Mouse (Mus musculus) thymus, adult 18-20 months (tissue): Measurements from ENCODE around the gene Cmtm1.
"Not testable (repeated sequence)": the region's sequence is repeated elsewhere in the genome, so short reads cannot be mapped to it uniquely, and the experiment has no call there.

ENCODE experiments used
- DNase-seq, 2 experiments: peaks; one replicate each; pipeline ENCODE4 v3.0.0; 2022; ENCODE audit warnings: mixed read lengths in 2 of 2

Cmtm1 gene

GRCm38 (mm10) chr8:104313311-104313710 lies 3.4 kb upstream of the Cmtm1 start:
- no peak for DNase-seq

- not testable (repeated sequence) for DNase-seq
Observed at GRCm38 (mm10) chr8:104312023-104312422, 2.1 kb upstream of the Cmtm1 start.

- DNase-seq = not testable (repeated sequence)
Observed at GRCm38 (mm10) chr8:104308341-104308740, 1.6 kb downstream of the Cmtm1 start.

GRCm38 (mm10) chr8:104304962-104305361 lies 5.0 kb downstream of the Cmtm1 start:
- no peak for DNase-seq

- DNase-seq = not testable (repeated sequence)
Observed at GRCm38 (mm10) chr8:104302536-104302935, 7.4 kb downstream of the Cmtm1 start.

GRCm38 (mm10) chr8:104301577-104301976 lies 8.4 kb downstream of the Cmtm1 start:
- not testable (repeated sequence) for DNase-seq

- DNase-seq = no peak
Observed at GRCm38 (mm10) chr8:104294396-104294795, 15.5 kb downstream of the Cmtm1 start.

GRCm38 (mm10) chr8:104293081-104293480 lies 16.9 kb downstream of the Cmtm1 start, which contains the start of gene Cmtm2a:
Gene Cmtm2a (minus strand): TSS chr8:104293181.
- not testable (repeated sequence) for DNase-seq

- no peak for DNase-seq
Observed at GRCm38 (mm10) chr8:104268937-104269440, 41.0 kb downstream of the Cmtm1 start.

GRCm38 (mm10) chr8:104268368-104268767 lies 41.6 kb downstream of the Cmtm1 start:
- DNase-seq = no peak

- DNase-seq = not testable (repeated sequence)
Observed at GRCm38 (mm10) chr8:104264271-104264935, 45.5 kb downstream of the Cmtm1 start.

GRCm38 (mm10) chr8:104261802-104262201 lies 48.1 kb downstream of the Cmtm1 start:
- DNase-seq = not testable (repeated sequence)

- peak in 1 of 2 experiments; percentile 23 for DNase-seq
Observed at GRCm38 (mm10) chr8:104253016-104253415, 56.9 kb downstream of the Cmtm1 start.

- DNase-seq = no peak
Observed at GRCm38 (mm10) chr8:104251461-104251860, 58.5 kb downstream of the Cmtm1 start.

GRCm38 (mm10) chr8:104250439-104251367 lies 59.2 kb downstream of the Cmtm1 start, which contains the start of gene Cklf:
Gene Cklf (plus strand): TSS chr8:104250861.
- DNase-seq = peak; percentile 64 to 75

- DNase-seq = no peak
Observed at GRCm38 (mm10) chr8:104249442-104249996, 60.4 kb downstream of the Cmtm1 start.

- peak; percentile 64 to 70 for DNase-seq
Observed at GRCm38 (mm10) chr8:104248276-104248675, 61.7 kb downstream of the Cmtm1 start, which contains the start of gene Tk2. Gene Tk2 (minus strand): TSS chr8:104248558.

- peak in 1 of 2 experiments; percentile 23 for DNase-seq
Observed at GRCm38 (mm10) chr8:104247908-104248275, 62.1 kb downstream of the Cmtm1 start.

GRCm38 (mm10) chr8:104247054-104247907 lies 62.7 kb downstream of the Cmtm1 start:
- peak; percentile 38 to 57 for DNase-seq

- no peak for DNase-seq
Observed at GRCm38 (mm10) chr8:104246621-104247020, 63.3 kb downstream of the Cmtm1 start.
